10 mouse cellular contexts compared by ENCODE assay signal in the genomic region with DNA sequence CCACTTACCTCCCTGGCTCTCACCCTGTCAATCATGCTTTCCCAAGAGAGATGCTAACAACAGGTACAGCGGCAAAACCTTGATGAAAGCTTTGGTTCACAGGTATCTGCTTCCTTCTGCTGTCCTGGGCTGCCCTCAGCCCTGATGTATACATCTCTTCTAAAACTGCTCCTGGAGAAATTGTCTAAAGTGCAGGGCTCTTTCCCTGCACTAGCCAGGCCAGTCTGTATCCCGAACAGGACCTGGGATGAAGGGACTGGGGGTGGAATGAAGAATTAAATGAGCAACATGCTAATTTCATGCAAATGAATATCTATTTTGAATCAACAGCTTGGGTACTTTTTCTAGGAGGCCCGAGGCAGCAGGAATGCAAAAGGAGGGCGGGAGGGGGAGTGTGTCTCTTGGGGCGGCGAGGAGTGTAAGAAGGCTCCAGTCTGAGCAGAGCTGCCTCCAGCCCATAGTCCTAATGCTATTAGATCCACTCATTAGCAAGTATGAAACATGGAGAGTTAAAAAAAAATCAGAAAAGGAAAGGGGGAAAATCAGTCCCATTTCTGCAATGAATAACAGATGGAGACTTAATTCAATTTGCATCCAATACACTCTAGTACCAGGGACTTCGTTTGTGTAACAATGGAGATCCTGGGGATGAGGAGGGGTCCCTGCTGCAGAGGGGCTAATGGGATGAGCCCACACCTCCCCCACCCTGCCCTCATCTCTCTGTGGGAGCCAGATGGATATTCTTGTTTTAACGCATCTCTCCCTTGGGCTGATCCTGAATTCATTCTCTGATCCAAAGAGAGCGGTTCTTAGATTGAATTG.
DNase-seq lines count a peak whose midpoint lies in the region; ATAC-seq lines count a peak whose summit lies in the region.
"Had no signal": no experiment of that assay in that cellular context is flagged by ENCODE, and none has a peak within 500 bp of the region (broad histone marks: within the 10 kb centered on the region; RNA-seq: fewer than 3 reads in every experiment).

No protein-coding gene starts in this region.

- no peak overlapping the region; the same call in 1 of the 2 replicates for H3K27ac ChIP-seq in neural tube, embryonic 11.5 days (ENCODE audit: low read depth, low read length)
- H3K27ac ChIP-seq in embryonic facial prominence, embryonic 12.5 days = peak overlapping the region; percentile 18; the same call in 1 of the 2 replicates
- H3K27ac ChIP-seq in hindbrain, embryonic 16.5 days (ENCODE audit: low read depth, low read length) = peak overlapping the region; percentile 4; the same call in 1 of the 2 replicates

- DNase-seq in neural tube, embryonic 11.5 days (ENCODE audit: low spot score) = peak; percentile 36
- DNase-seq in neural tube, embryonic 10.5 days (ENCODE audit: extremely low spot score, low spot score) = no peak
- peak; percentile 31 for DNase-seq in right cerebral cortex, postnatal 25 days
- DNase-seq in liver = no peak
- DNase-seq in adrenal gland, adult 2 months = no peak
- DNase-seq in urinary bladder, adult 2 months (ENCODE audit: low spot score) = no peak
- DNase-seq: liver, postnatal 0 days had no signal

- ATAC-seq in neural tube, embryonic 11.5 days (ENCODE audit: insufficient read depth, low FRiP score, low TSS enrichment) = peak; percentile 48; the same call in 1 of the 2 replicates
- ATAC-seq in embryonic facial prominence, embryonic 12.5 days (ENCODE audit: insufficient number of reproducible peaks, insufficient read depth, low FRiP score, low TSS enrichment) = peak; percentile 79; the same call in 1 of the 2 replicates
- peak; percentile 45; the same call in 1 of the 2 replicates for ATAC-seq in hindbrain, embryonic 16.5 days
- ATAC-seq: liver, postnatal 0 days had no signal

- H3K9ac ChIP-seq in neural tube, embryonic 11.5 days (ENCODE audit: low read length) = no peak overlapping the region
- H3K9ac ChIP-seq in embryonic facial prominence, embryonic 12.5 days = no peak overlapping the region
- no peak overlapping the region for H3K9ac ChIP-seq in hindbrain, embryonic 16.5 days (ENCODE audit: low read depth, low read length)
- H3K9ac ChIP-seq: liver, postnatal 0 days had no signal

- peaks cover 7% of the 10 kb centered on the region; the same call in 1 of the 2 replicates for H3K4me1 ChIP-seq in neural tube, embryonic 11.5 days (ENCODE audit: control insufficient read depth, insufficient read depth, low read length)
- H3K4me1 ChIP-seq in embryonic facial prominence, embryonic 12.5 days = peaks cover 13% of the 10 kb centered on the region
- peaks cover 13% of the 10 kb centered on the region for H3K4me1 ChIP-seq in hindbrain, embryonic 16.5 days (ENCODE audit: control insufficient read depth, insufficient read depth, low read depth, low read length)

- H3K4me2 ChIP-seq in neural tube, embryonic 11.5 days (ENCODE audit: low read depth) = no peak overlapping the region
- peak overlapping the region; percentile 21; the same call in 1 of the 2 replicates for H3K4me2 ChIP-seq in embryonic facial prominence, embryonic 12.5 days (replicated peaks)
- H3K4me2 ChIP-seq in hindbrain, embryonic 16.5 days (ENCODE audit: low read length) = no peak overlapping the region

- H3K4me3 ChIP-seq in neural tube, embryonic 11.5 days (ENCODE audit: low read depth, low read length) = no peak overlapping the region
- no peak overlapping the region for H3K4me3 ChIP-seq in embryonic facial prominence, embryonic 12.5 days
- no peak overlapping the region for H3K4me3 ChIP-seq in hindbrain, embryonic 16.5 days (ENCODE audit: low read length)
- H3K4me3 ChIP-seq: myocyte had no signal

- WGBS in neural tube, embryonic 11.5 days = 21% methylated on average over 9 of the region's 9 CpGs
- WGBS in embryonic facial prominence, embryonic 12.5 days = 10% methylated on average over 9 of the region's 9 CpGs
- WGBS in hindbrain, embryonic 16.5 days = 12% methylated on average over 9 of the region's 9 CpGs

- no peaks in the 10 kb centered on the region for H3K27me3 ChIP-seq in neural tube, embryonic 11.5 days (ENCODE audit: control insufficient read depth, insufficient read depth, low read length)
- H3K27me3 ChIP-seq in embryonic facial prominence, embryonic 12.5 days = 0 out of 2 replicates have a peak, but pooled peaks cover 2% of the 10 kb centered on the region
- no peaks in the 10 kb centered on the region for H3K27me3 ChIP-seq in hindbrain, embryonic 16.5 days (replicated peaks; ENCODE audit: control insufficient read depth, insufficient read depth, low read length)

- H3K36me3 ChIP-seq in neural tube, embryonic 11.5 days (ENCODE audit: control insufficient read depth, insufficient read depth, low read length) = no peaks in the 10 kb centered on the region
- H3K36me3 ChIP-seq in embryonic facial prominence, embryonic 12.5 days = no peaks in the 10 kb centered on the region
- H3K36me3 ChIP-seq in hindbrain, embryonic 16.5 days (ENCODE audit: control insufficient read depth, insufficient read depth, low read length) = no peaks in the 10 kb centered on the region

- H3K9me3 ChIP-seq in neural tube, embryonic 11.5 days (ENCODE audit: control insufficient read depth, low read length) = no peaks in the 10 kb centered on the region
- H3K9me3 ChIP-seq in embryonic facial prominence, embryonic 12.5 days = no peaks in the 10 kb centered on the region
- no peaks in the 10 kb centered on the region for H3K9me3 ChIP-seq in hindbrain, embryonic 16.5 days (ENCODE audit: control insufficient read depth, low read length)

Comparison
In these comparisons a context has a peak if more than half of its experiments do, and no peak if none do; other contexts are left out.
1. DNase-seq: peak in neural tube, embryonic 11.5 days (single experiment) and right cerebral cortex, postnatal 25 days (single experiment); none in neural tube, embryonic 10.5 days (single experiment), liver (single experiment), adrenal gland, adult 2 months (single experiment) and urinary bladder, adult 2 months (single experiment).
2. Peak in every context shown above with its lines, with median percentiles within 50 percentile points of each other: ATAC-seq.